Mouse (Mus musculus) limb, embryonic 13.5 days (tissue): ENCODE measurements at regions not wholly inside any gene's neighbourhood (a gene's known extent, or its start where the extent isn't known, plus 50 kb on each side); places are given as distances from the start of the nearest gene placed in this dataset.

Experiments
- ATAC-seq: fragments of 200-750 bp; cut with Nextera tagmentation; 2 replicates; pipeline ENCODE4 v1.8.0; 2017; ENCODE audit warnings: low read depth, moderate number of reproducible peaks, moderate TSS enrichment; ENCODE audit not compliant: low FRiP score
- H3K27ac ChIP-seq: fragments of 300-500 bp; sonication (generic); 2 replicates; pipeline ENCODE4 v1.5.1; 2015; ENCODE audit warnings: inconsistent platforms, mild to moderate bottlenecking, moderate library complexity
- H3K27me3 ChIP-seq: fragments of 300-500 bp; sonication (generic); 2 replicates; pipeline ENCODE4 v1.6.1; 2015; ENCODE audit warnings: mild to moderate bottlenecking, inconsistent platforms
- H3K36me3 ChIP-seq: fragments of 300-500 bp; sonication (generic); 2 replicates; pipeline ENCODE4 v1.6.1; 2015; ENCODE audit warnings: inconsistent platforms, mild to moderate bottlenecking, moderate library complexity
- H3K4me1 ChIP-seq: fragments of 300-500 bp; sonication (generic); 2 replicates; pipeline ENCODE4 v1.6.1; 2015; ENCODE audit warnings: inconsistent platforms
- H3K4me2 ChIP-seq: fragments of 300-500 bp; sonication (generic); replicated peaks from 2 replicates; pipeline ENCODE4 v1.6.1; 2015; ENCODE audit warnings: inconsistent platforms, mild to moderate bottlenecking, moderate library complexity
- H3K4me3 ChIP-seq: fragments of 300-500 bp; sonication (generic); 2 replicates; pipeline ENCODE4 v1.5.1; 2015; ENCODE audit warnings: moderate library complexity, mild to moderate bottlenecking, inconsistent platforms
- H3K9ac ChIP-seq: fragments of 300-500 bp; sonication (generic); 2 replicates; pipeline ENCODE4 v1.6.1; 2015; ENCODE audit warnings: mild to moderate bottlenecking, inconsistent platforms
- H3K9me3 ChIP-seq: fragments of 300-500 bp; sonication (generic); 2 replicates; pipeline ENCODE4 v1.6.1; 2016; ENCODE audit warnings: inconsistent platforms
- WGBS: fragments of 180-500 bp; shearing (Covaris S2); methylation state at CpG from one replicate; pipeline ENCODE4 v1.1.7; 2015; 5-methylcytosine and 5-hydroxymethylcytosine counted together

DNA sequence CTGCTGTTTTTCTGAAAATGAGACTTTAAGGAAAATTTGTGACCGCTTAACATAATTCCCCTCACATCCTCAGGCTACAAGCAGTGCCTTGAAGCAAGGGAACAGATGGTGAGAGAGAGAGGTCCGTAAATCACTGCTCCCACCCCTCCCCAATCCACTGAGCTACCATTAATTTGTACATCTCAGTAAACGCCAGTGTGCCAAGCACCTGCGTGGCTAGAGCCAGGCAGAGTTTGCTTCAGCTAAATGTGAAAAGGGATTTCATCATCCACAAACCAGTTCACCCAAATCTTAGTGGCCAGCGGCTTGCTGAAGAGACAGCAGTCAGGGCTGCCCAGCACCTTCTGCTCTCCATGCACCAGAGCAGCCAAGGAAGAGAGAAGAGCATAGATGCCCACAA is 413.5 kb downstream of the Prdm2 start:
- no peaks in the 10 kb centered on the region for H3K36me3 ChIP-seq
- H3K27me3 ChIP-seq = no peaks in the 10 kb centered on the region
- no peak overlapping the region for H3K9ac ChIP-seq
- no peak overlapping the region for H3K4me3 ChIP-seq
- H3K4me2 ChIP-seq = no peak overlapping the region
- H3K9me3 ChIP-seq = no peaks in the 10 kb centered on the region
- H3K27ac ChIP-seq = no peak overlapping the region
- no peak for ATAC-seq
- WGBS = 27% methylated on average over 5 of the region's 5 CpGs
- peaks cover 8% of the 10 kb centered on the region; the same call in 1 of the 2 replicates for H3K4me1 ChIP-seq

DNA sequence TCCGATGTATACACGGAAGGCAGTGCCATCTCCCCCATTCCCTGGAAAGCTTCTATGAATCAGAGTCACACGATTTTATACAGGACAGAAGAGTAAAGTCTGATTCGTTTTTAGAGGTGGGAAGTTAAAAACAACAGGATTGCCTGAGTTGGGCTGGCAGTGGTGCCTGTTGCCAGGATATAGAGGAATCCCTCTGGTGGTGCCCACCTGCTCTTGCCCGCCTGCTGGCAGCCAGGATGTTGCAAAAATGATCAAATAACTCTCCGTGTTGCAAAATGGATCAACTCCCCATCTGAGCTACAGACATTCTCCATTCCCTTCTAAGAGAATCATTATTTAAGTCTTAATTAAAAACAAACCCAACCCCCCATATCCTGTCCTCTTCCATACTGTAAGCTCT is 414.0 kb downstream of the Prdm2 start:
- H3K4me1 ChIP-seq = peaks cover 8% of the 10 kb centered on the region; the same call in 1 of the 2 replicates
- H3K27me3 ChIP-seq = no peaks in the 10 kb centered on the region
- H3K4me2 ChIP-seq = no peak overlapping the region
- WGBS = 63% methylated on average over 6 of the region's 6 CpGs
- no peak for ATAC-seq
- H3K27ac ChIP-seq = no peak overlapping the region
- H3K36me3 ChIP-seq = no peaks in the 10 kb centered on the region
- no peak overlapping the region for H3K4me3 ChIP-seq
- H3K9ac ChIP-seq = no peak overlapping the region
- no peaks in the 10 kb centered on the region for H3K9me3 ChIP-seq

DNA sequence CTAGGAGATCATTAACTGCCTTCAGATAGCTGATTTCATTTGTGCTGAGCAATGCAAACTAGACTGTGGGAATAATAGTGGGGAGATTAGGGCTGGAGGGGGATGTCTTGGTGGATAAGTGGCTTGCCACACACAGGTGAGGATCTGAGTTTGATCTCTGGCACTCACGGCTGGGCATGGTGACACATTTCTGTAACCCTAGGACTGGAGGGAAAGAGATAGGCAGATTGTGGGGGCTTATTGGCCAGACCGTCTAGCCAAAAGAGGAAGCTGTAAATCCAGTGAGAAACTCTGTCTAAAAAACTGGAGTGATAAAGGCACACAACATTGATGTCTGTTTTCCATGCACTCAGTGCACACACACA is 420.2 kb downstream of the Prdm2 start:
- no peak overlapping the region for H3K9ac ChIP-seq
- 0 out of 2 replicates have a peak, but pooled peaks cover 5% of the 10 kb centered on the region for H3K4me1 ChIP-seq
- no peaks in the 10 kb centered on the region for H3K9me3 ChIP-seq
- no peak overlapping the region for H3K27ac ChIP-seq
- no peak overlapping the region for H3K4me3 ChIP-seq
- no peaks in the 10 kb centered on the region for H3K36me3 ChIP-seq
- 62% methylated on average over 2 of the region's 2 CpGs for WGBS
- no peak for ATAC-seq
- H3K4me2 ChIP-seq = no peak overlapping the region
- H3K27me3 ChIP-seq = no peaks in the 10 kb centered on the region

DNA sequence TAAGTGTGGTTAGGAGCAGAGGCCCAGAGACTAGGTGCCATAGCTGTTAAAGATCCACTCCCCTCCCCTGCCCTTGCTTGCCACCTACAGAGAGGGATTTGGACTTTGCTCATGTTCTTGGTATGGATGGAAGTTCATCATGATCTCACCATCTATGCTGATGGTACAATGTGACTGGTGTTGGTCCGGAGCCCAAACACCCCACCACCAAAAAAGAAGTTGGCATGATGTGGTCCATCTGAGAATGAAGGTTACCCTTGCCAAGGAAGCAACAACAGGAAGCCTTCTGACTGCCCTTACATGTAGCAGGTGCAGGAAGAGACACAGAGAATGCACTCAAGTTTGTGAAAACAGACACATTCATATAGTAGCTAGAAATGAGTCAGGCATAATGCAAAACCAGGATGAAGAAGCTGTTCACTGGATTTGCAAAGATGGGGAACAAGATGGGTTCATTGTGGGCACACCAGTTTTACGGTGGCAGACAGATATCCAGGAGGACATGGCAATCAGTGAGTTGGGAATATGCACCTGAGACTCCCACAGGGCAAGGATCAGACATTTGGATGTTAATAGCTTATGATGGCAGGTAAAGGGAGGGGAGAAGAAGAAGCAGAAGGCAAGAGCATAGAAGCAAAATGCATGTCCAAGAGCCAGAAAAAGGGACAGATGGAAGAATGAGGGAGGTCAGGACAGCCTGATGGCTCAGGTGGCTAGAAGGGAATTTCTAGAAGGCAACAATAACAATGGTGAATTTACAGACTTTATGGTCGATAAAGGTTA is 420.8 kb downstream of the Prdm2 start:
- ATAC-seq = no peak
- no peak overlapping the region for H3K9ac ChIP-seq
- H3K4me3 ChIP-seq = no peak overlapping the region
- no peaks in the 10 kb centered on the region for H3K27me3 ChIP-seq
- no peak overlapping the region for H3K4me2 ChIP-seq
- H3K36me3 ChIP-seq = no peaks in the 10 kb centered on the region
- WGBS = 84% methylated on average over 3 of the region's 3 CpGs
- H3K4me1 ChIP-seq = 0 out of 2 replicates have a peak, but pooled peaks cover 5% of the 10 kb centered on the region
- H3K9me3 ChIP-seq = no peaks in the 10 kb centered on the region
- no peak overlapping the region for H3K27ac ChIP-seq

DNA sequence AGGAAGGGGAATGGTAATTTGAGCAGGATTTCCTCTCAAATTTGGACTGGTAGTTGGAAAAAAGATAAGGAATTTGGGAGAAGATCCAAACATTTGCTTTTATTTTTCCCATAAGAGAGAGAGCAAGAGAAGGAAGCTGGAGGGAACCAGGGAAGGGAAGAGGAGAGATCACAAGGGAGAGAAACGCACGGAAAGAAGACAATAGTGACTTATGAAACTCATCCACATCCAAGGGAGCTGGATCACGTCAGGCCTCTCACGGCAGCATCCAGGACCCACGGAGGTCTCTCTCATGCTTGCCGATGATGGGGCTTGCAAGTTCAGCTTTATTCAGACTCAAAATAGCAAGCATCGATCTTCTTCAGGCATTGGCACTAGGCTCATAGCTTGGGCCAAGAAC is 423.7 kb downstream of the Prdm2 start:
- H3K4me2 ChIP-seq = no peak overlapping the region
- no peak for ATAC-seq
- no peak overlapping the region for H3K4me3 ChIP-seq
- 0 out of 2 replicates have a peak, but pooled peaks cover 5% of the 10 kb centered on the region for H3K4me1 ChIP-seq
- H3K36me3 ChIP-seq = no peaks in the 10 kb centered on the region
- no peaks in the 10 kb centered on the region for H3K27me3 ChIP-seq
- WGBS = 87% methylated on average over 7 of the region's 7 CpGs
- no peaks in the 10 kb centered on the region for H3K9me3 ChIP-seq
- H3K9ac ChIP-seq = no peak overlapping the region
- H3K27ac ChIP-seq = no peak overlapping the region

DNA sequence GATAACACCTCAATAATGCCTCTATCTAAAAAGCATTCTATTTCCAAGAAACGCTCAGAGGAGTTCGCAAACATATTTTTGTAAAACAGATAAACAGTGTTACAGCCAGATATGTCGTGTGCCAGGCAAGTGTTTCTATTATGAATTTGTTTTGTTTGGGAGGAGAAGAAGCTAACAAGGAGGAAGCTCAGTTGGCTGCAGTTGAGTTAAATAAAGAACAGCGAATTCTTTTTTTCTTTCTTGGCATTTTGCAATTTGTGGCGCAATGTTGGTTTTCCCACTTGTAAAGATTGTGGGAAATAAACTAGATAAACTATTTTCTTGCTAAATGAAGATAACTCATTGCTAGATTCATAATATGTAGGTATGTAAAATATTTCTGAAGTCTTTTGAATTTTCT is 427.4 kb downstream of the Prdm2 start:
- Histone ChIP-seq H3K27me3 (no peaks in the 10 kb centered on the region), H3K9ac (no peak overlapping the region), H3K4me1 (no peaks in the 10 kb centered on the region), H3K9me3 (no peaks in the 10 kb centered on the region), H3K4me3 (no peak overlapping the region), H3K36me3 (no peaks in the 10 kb centered on the region), H3K4me2 (no peak overlapping the region), H3K27ac (no peak overlapping the region)
- WGBS = 95% methylated on average over 5 of the region's 5 CpGs
- ATAC-seq = no peak

DNA sequence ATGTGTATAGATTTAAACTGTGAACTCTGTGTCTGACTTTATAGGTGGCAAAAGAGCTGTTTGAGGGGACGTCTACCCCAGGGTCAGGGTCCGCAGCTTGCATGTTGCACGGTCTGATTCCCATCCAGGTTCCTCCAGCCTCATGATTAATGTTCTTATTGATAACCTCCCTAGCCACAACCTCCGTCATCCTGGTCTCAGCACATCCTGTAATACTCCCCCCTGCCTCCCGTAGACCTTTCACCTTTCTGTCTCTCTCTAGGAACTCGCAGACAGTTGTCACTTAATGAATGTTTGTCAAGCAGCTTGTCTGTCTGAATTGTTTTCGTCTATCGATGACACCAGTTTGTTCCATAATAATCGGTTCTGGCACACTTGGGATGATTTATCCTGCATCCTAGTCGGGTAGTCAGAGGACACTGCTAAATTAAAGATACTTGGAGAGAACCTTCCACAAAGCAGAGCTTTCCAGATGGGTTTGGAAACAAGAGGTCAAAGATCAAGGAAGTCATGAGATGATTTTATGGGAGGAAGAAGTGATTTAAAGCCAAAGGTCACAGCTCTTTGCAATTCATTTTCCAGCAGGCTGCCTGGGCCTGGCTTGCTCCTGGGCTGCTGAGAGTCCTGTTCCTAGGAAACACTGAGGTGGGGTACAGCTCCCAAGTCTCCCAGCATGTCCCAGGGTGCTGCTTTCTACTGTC is 435.9 kb downstream of the Prdm2 start:
- 13% methylated on average over 10 of the region's 10 CpGs for WGBS
- no peaks in the 10 kb centered on the region for H3K36me3 ChIP-seq
- no peaks in the 10 kb centered on the region for H3K9me3 ChIP-seq
- peaks cover 6% of the 10 kb centered on the region; the same call in 1 of the 2 replicates for H3K27me3 ChIP-seq
- no peak overlapping the region for H3K4me2 ChIP-seq
- H3K27ac ChIP-seq = no peak overlapping the region
- peaks cover 18% of the 10 kb centered on the region for H3K4me1 ChIP-seq
- no peak for ATAC-seq
- no peak overlapping the region for H3K9ac ChIP-seq
- H3K4me3 ChIP-seq = no peak overlapping the region

DNA sequence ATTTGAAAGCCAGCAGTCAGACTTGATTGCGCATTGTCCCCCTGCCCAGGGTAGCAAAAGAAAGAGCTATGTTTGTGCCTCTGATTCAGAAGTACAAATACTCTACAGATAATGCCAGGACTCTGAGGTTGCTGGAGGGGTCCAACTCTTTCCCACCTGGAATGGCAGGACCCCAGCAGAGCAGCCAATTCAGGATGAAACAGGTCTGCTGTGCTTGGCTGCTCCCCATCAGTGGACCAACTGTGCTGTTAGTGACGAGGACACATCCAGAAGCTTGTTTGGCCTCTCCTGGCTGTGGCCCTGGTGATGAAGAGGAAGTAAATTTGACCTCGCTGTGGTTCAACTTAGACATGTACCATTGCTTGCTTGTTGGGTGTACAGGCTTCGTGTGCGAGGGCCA is 437.8 kb downstream of the Prdm2 start:
- Histone ChIP-seq H3K9me3 (no peaks in the 10 kb centered on the region), H3K27me3 (peaks cover 10% of the 10 kb centered on the region; the same call in 1 of the 2 replicates), H3K4me3 (no peak overlapping the region), H3K9ac (no peak overlapping the region), H3K36me3 (no peaks in the 10 kb centered on the region), H3K4me2 (no peak overlapping the region), H3K27ac (no peak overlapping the region), H3K4me1 (peaks cover 26% of the 10 kb centered on the region)
- ATAC-seq = no peak
- WGBS = 92% methylated on average over 5 of the region's 5 CpGs

DNA sequence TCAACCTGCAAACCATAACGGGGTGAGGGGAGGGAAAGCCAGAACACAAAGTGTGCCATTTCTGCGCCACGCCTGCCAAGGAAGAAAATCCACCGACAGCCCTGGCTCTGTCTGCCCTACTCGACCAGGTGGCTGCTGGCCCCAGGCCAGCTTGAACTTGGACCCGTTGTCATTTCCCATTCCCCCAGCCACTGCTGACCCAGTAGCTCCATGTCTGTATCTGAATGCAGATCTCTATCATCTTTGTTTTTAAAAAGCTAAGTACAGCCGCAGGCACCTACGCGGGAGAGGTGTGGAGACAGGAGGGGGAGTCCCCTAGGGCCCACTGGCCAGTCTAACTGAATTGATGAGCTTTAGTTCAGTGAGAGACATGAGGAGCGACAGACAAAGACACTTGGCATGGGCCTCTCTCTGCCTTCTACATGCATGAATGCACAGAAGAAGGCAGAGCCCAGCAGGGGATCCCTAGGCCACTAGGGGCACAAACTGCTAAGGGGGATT is 439.1 kb downstream of the Prdm2 start:
- Histone ChIP-seq H3K27ac (no peak overlapping the region), H3K4me2 (no peak overlapping the region), H3K4me3 (no peak overlapping the region), H3K9ac (no peak overlapping the region), H3K27me3 (peaks cover 10% of the 10 kb centered on the region), H3K4me1 (peaks cover 31% of the 10 kb centered on the region), H3K36me3 (no peaks in the 10 kb centered on the region), H3K9me3 (no peaks in the 10 kb centered on the region)
- no peak for ATAC-seq
- 48% methylated on average over 10 of the region's 10 CpGs for WGBS

DNA sequence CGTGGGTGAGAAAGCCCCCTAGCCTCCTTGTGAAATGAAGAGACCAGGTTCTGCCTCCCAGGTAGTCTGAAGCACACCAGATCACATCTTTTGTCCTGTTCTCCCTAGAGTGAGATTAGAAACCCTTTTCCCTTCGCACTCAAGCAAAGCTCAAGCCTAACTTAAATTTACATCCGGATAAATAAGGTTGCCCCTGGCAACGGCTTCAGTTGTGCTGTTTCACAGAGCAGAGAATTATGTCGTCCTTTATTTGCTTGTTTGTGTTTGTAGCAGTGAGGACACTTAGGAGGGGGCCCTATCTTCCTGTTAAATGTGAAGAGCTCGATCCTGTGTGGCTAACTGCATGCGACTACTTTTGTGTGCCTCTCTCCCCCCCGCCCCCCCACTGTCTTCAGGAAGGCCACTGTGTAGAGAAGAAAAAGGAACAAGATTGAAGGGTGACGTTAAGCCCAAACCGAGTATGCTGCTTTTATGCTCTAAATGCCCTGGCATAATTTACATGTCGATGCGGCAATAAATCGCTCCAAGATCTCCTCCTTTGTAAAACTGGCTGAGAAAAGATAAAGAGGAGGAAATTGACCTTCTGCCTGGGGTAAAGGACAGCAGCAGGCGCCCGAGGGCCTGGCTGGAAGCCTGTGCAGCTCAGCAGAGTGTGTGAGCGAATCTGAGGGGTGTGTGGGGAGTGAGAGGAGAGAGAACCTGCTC is 439.9 kb downstream of the Prdm2 start:
- Histone ChIP-seq H3K9ac (no peak overlapping the region), H3K36me3 (no peaks in the 10 kb centered on the region), H3K4me2 (no peak overlapping the region), H3K4me3 (no peak overlapping the region), H3K4me1 (peaks cover 38% of the 10 kb centered on the region), H3K27me3 (peaks cover 10% of the 10 kb centered on the region), H3K27ac (no peak overlapping the region), H3K9me3 (no peaks in the 10 kb centered on the region)
- no peak for ATAC-seq
- 12% methylated on average over 16 of the region's 16 CpGs for WGBS

DNA sequence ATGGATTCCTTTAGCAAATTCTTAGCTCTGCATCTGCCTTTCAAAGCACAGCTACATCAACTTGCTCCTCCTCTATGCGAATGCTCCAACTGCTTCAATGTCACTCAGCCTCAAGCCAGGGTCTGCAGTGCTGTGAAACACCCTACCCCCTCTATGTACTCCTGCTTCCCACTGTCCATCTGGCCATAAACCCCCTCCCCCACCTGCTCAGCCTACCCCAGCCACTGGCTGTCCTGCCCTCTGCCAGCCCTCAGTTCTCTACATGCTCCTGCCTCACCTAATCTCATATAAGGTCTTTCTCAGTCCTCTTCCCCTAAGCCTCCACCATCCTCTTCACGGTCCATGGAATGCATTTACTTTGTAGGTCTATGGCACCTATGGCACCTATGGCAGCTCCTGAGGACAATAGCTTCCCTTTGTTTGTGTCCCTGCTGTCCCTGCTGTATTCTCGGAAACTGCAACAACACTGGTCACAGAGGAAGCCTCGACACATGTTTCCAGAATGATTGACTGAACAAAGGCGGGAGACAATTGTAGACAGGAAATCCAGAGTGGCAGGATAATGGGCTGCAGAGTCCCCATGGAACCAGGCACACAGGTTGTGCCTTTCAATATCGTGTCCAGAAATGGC is 441.2 kb downstream of the Prdm2 start:
- no peak overlapping the region for H3K4me3 ChIP-seq
- peaks cover 45% of the 10 kb centered on the region for H3K4me1 ChIP-seq
- peaks cover 10% of the 10 kb centered on the region for H3K27me3 ChIP-seq
- no peak overlapping the region for H3K9ac ChIP-seq
- H3K36me3 ChIP-seq = no peaks in the 10 kb centered on the region
- 42% methylated on average over 6 of the region's 6 CpGs for WGBS
- H3K4me2 ChIP-seq = no peak overlapping the region
- ATAC-seq = no peak
- H3K27ac ChIP-seq = no peak overlapping the region
- H3K9me3 ChIP-seq = no peaks in the 10 kb centered on the region

DNA sequence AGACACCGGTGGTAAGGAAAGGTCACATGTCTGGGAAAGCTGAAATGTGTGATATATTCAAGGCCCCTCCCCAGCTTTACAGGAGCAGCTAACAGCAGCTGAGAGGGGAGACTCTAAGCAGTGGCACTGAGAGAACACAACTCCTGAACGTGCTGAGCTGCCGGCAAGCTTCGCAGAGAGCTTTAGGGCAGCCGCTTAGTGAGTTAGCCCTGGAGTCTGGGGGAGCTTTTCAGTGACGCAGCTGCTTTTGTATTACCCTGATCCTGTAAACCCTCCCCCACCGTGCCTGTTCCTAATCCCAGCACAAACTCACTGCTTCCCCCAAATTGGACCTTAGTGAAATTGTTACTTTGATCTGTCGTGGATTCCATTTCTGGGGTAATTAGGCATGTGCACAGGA is 442.6 kb downstream of the Prdm2 start:
- WGBS = 4% methylated on average over 8 of the region's 8 CpGs
- Histone ChIP-seq H3K9me3 (0 out of 2 replicates have a peak, but pooled peaks cover 1% of the 10 kb centered on the region), H3K9ac (no peak overlapping the region), H3K27me3 (peaks cover 10% of the 10 kb centered on the region), H3K4me1 (peaks cover 45% of the 10 kb centered on the region), H3K4me2 (peak overlapping the region; percentile 41), H3K36me3 (no peaks in the 10 kb centered on the region), H3K4me3 (no peak overlapping the region), H3K27ac (no peak overlapping the region)
- 0 out of 2 replicates have a peak, but pooled peaks have one; percentile 34 for ATAC-seq
